Mouse (Mus musculus) embryonic stem cell, embryonic (primary cell): ENCODE results near the gene Limd2.

Experiments
- CTCF ChIA-PET, 4 experiments: fragments of 300-600 bp in 2 of 4; fragments of 350-600 bp in 2 of 4; sonication (Branson Sonifier 250); formaldehyde crosslinking; loops; one replicate each; lab custom pipeline; 2022; ENCODE audit warnings: inconsistent platforms in 2 of 4; lab: Charles Lee
- POLR2A ChIA-PET, 4 experiments: fragments of 300-600 bp in 2 of 4; fragments of 350-600 bp in 2 of 4; sonication (Branson Sonifier 250); formaldehyde crosslinking; loops; one replicate each; lab custom pipeline; 2022; ENCODE audit warnings: antibody characterized with exemption in 4 of 4, inconsistent platforms in 1 of 4; lab: Charles Lee

Limd2 gene

DNA sequence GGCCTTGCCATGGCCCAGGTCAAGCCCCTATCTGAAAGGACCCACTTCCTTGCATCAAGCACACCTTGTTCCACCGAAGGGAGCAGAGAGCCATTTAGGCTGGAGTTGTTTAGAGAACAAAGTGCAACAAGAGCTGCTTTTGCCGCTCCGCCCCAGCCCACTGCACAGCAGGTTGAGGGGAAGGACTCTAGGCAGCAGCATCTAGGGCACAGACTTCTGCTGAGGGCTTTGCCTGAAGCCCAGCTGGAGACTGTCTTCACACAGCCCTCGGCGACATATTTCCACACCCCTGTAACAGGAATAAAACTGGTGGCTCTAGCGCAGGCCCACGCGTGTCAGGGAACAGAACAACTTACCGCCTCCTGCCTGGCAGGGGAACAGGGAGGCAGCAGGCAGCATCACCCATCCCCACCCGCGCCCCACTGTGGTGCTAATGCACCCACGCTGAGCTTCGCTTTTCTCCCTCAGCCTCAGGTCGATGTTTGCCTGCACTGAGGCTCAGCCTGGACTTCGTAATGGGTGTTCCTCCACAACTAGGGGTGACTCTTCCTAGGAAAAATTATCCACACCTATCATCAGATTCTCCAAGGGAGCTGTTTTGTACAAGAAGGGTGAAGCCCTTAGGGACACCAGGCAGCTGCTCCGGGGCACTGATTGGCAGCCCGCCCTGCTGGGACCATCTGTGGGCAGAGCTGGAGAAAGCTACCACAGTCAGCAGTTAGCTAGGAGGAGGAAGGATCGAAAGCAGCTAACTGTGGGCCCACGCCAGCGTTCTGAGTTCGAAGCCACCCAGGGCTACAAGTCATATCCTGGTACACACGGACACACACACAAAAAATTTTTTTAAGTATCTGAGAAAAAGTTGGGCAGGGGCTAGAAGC is at the start of gene Limd2, which contains the start of gene Gm10840:
TSS of gene Limd2 (minus strand) at position 20 of the 881 bp plus-strand sequence.
TSS of gene Gm10840 (plus strand) at position 10 of the 881 bp plus-strand sequence.
- ChIA-PET POLR2A (interaction anchor here in 3 of 4 experiments (0.6 to 2.8 kb wide), 39 partner anchors 8 to 837 kb away, joined by 3 to 31 read pairs (median 3); partner anchors contain the start of genes Ccdc47 (in 2 of the 3), Cep95 (in 1 of the 3), Dcaf7 (in 1 of the 3) and Ddx5 (in 1 of the 3)), CTCF (interaction anchor here (0.5 to 1.3 kb wide), 10 partner anchors 17 to 975 kb away, joined by 3 to 12 read pairs (median 3); no protein-coding TSS in a partner anchor)

DNA sequence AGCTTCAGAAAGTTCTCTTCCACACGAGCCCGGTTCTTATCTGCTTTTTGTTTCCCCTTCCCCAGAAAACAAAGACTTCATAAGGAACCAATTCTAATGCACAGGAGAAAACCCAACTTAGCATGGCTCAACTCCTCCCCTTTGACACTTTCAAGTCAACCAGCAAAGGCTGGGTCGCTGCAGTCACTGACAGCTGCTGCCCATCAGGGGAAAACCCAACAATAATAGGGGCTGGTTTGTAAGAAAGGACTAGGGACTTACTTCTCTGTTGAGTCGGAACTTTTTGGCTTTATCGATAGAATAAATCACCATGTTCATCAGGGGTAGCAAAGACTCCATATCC is 41.4 kb upstream of the Limd2 start, which contains the start of gene Strada:
TSS of gene Strada (minus strand) at position 46 of the 343 bp plus-strand sequence.
- POLR2A ChIA-PET, result interaction anchor here (0.5 to 6.6 kb wide), 21 partner anchors 8 to 300 kb away, joined by 3 to 57 read pairs (median 4); partner anchors contain the start of genes Ddx42 (in 2 of the 4), Ccdc47 (in 1 of the 4), Gm10840 (in 1 of the 4) and Limd2 (in 1 of the 4)
- CTCF ChIA-PET, result interaction anchor here in 1 of 4 experiments (1.2 kb wide), 1 partner anchor 9 kb away, joined by 3 read pairs; no protein-coding TSS in a partner anchor

- ChIA-PET POLR2A (interaction anchor here (0.5 to 6.6 kb wide), 22 partner anchors 8 to 299 kb away, joined by 3 to 57 read pairs (median 4); partner anchors contain the start of genes Ddx42 (in 2 of the 4), Ccdc47 (in 1 of the 4), Gm10840 (in 1 of the 4) and Limd2 (in 1 of the 4)), CTCF (interaction anchor here in 3 of 4 experiments (0.6 to 1.3 kb wide), 4 partner anchors 8 to 290 kb away, joined by 3 to 5 read pairs (median 4); partner anchors contain the start of gene Map3k3 (in 1 of the 3))
Measured at GRCm38 (mm10) chr11:106201337-106202122, 40.9 kb upstream of the Limd2 start.

DNA sequence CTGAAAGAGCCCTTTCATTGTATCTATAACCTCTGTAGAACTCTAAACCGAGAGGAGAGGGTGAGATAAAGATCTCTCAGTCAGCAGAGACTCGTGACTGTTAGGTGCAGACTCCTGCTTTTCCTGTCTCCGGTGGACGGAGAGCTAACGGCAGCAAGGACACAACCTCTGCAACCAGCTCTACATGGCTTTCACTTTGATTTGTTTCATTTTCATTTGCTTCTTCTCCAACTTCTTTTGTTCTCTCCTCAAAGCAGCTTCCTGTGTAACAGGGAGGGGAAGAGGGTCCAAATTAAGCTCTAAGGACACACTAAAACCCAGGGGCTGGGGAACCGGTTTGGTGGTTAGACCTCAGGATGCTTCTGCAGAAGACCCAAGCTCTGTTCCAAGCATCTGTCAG is 40.1 kb upstream of the Limd2 start:
- ChIA-PET POLR2A (interaction anchor here in 2 of 4 experiments (1.0 to 2.9 kb wide), 5 partner anchors 10 to 16 kb away, joined by 3 to 19 read pairs (median 4); partner anchors contain the start of genes Ccdc47 (in 1 of the 2) and Ddx42 (in 1 of the 2)), CTCF (interaction anchor here in 3 of 4 experiments (0.6 to 1.3 kb wide), 3 partner anchors 10 to 290 kb away, joined by 3 to 5 read pairs (median 4); no protein-coding TSS in a partner anchor)

DNA sequence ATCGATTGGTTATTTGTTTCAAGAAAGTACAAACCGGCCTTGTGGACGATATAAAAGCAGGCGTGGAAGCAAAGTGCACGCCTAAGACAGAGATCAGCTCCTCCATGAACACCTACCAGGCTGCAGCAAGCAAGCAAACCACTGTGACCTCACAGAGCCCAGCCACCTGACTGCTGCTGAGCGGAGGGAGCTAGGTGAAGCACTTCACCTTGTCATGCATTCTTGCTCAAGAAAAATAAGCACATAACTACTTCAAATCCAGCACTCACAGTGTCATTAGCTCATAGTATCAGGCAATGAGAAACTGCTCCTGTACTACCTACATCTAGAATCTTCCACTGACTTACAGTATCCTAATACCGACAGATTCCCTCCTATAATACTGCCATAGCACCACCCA is 39.3 kb upstream of the Limd2 start:
- CTCF ChIA-PET, result interaction anchor here in 1 of 4 experiments (0.6 kb wide), 1 partner anchor 10 kb away, joined by 3 read pairs; no protein-coding TSS in a partner anchor
- POLR2A ChIA-PET, result interaction anchor here in 2 of 4 experiments (1.3 to 2.0 kb wide), 2 partner anchors 11 to 16 kb away, joined by 4 to 6 read pairs; partner anchors contain the start of genes Ccdc47 (in 1 of the 2) and Ddx42 (in 1 of the 2)

DNA sequence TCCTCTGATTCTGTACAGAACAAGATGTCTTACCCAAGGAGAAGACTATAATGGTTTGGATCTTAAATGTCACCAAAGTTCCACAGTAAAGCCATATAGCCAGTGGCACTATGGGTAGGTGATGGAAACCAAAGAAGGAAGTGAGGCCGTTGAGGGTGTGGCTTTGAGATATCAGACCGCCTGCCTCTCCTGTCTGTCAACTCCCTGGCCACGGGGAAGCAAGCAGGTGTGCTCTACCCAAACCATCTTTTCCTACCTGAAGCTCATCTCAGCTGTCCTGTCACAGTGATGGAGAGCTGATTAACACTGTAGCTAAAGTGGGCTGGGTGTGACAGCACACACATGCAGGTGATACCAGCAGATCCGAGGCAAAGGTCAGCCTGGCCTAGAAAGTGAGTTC is 37.6 kb upstream of the Limd2 start:
- ChIA-PET CTCF (no interaction called here), POLR2A (interaction anchor here in 2 of 4 experiments (1.0 to 2.0 kb wide), 4 partner anchors 11 to 21 kb away, joined by 3 to 6 read pairs (median 4); partner anchors contain the start of genes Ccdc47 (in 2 of the 2) and Ddx42 (in 1 of the 2))

- POLR2A ChIA-PET, result interaction anchor here in 3 of 4 experiments (0.7 to 4.6 kb wide), 9 partner anchors 9 to 170 kb away, joined by 3 to 144 read pairs (median 26); partner anchors contain the start of genes Ccdc47 (in 3 of the 3), Ddx42 (in 3 of the 3), Ftsj3 (in 1 of the 3) and Gm10840 (in 1 of the 3)
- CTCF ChIA-PET, result no interaction called here
Measured at GRCm38 (mm10) chr11:106195341-106195740, 34.7 kb upstream of the Limd2 start.

GRCm38 (mm10) chr11:106194891-106195290 is 34.2 kb upstream of the Limd2 start:
- ChIA-PET POLR2A (interaction anchor here in 3 of 4 experiments (0.5 to 4.6 kb wide), 15 partner anchors 10 to 525 kb away, joined by 3 to 144 read pairs (median 19); partner anchors contain the start of genes Ccdc47 (in 3 of the 3), Ddx42 (in 3 of the 3), Gm10840 (in 2 of the 3) and Limd2 (in 2 of the 3)), CTCF (interaction anchor here in 2 of 4 experiments (0.7 to 1.7 kb wide), 3 partner anchors 16 to 1057 kb away, joined by 3 to 8 read pairs (median 5); no protein-coding TSS in a partner anchor)

GRCm38 (mm10) chr11:106194155-106194541 is 33.5 kb upstream of the Limd2 start:
- CTCF ChIA-PET, result interaction anchor here (0.6 to 1.7 kb wide), 28 partner anchors 11 to 1988 kb away, joined by 3 to 8 read pairs (median 4); partner anchors contain the start of genes Ccdc47 (in 1 of the 4), Dcaf7 (in 1 of the 4), Scn4a (in 1 of the 4) and Tcam1 (in 1 of the 4)
- POLR2A ChIA-PET, result interaction anchor here (0.5 to 4.6 kb wide), 151 partner anchors 8 to 1891 kb away, joined by 3 to 144 read pairs (median 4); partner anchors contain the start of genes Ccdc47 (in 4 of the 4), Ddx42 (in 4 of the 4), Map3k3 (in 3 of the 4) and Strada (in 3 of the 4)

GRCm38 (mm10) chr11:106193371-106194154 is 32.9 kb upstream of the Limd2 start:
- CTCF ChIA-PET, result interaction anchor here (0.6 to 1.7 kb wide), 28 partner anchors 8 to 1988 kb away, joined by 3 to 8 read pairs (median 4); partner anchors contain the start of genes Ccdc47 (in 1 of the 4), Dcaf7 (in 1 of the 4), Scn4a (in 1 of the 4) and Strada (in 1 of the 4)
- POLR2A ChIA-PET, result interaction anchor here (0.5 to 4.6 kb wide), 158 partner anchors 8 to 1891 kb away, joined by 3 to 144 read pairs (median 4); partner anchors contain the start of genes Ccdc47 (in 4 of the 4), Ddx42 (in 4 of the 4), Gm10840 (in 3 of the 4) and Limd2 (in 3 of the 4)

DNA sequence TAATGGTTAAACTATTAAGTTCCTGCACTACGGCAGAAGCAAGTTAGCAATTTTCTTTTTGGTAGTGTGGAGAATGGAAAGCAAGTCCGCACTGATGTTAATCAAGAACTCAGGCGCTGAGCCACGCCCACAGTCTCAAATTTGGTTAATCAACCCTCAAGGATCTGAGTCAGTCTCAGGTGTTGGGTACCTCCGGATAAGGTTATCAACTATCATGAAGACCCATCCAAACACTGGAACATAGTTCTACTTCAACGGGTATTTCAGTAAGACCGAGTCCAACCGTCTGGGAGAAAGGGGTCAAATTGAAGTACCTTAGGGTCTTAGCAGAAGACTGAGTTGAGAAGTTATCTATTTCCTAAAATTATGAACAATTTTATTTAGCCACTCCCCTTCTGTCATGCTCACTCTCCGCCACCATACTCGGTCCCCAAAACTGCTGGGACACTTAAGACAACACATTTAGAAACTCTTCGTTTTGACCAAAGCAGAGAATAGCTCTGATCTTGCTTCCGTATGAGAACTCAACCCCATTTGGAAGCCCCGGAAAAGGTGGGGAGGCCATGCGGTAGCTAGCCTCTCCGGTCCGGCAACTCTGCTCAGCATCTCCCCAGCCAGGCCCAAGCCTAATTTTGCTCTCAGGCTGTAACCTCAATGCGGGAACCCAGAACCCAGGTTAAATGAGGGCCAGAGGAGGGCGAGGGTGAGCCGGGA is 32.2 kb upstream of the Limd2 start:
- ChIA-PET POLR2A (interaction anchor here (0.6 to 4.6 kb wide), 92 partner anchors 8 to 904 kb away, joined by 3 to 144 read pairs (median 6); partner anchors contain the start of genes Ccdc47 (in 4 of the 4), Ddx42 (in 4 of the 4), Gm10840 (in 3 of the 4) and Limd2 (in 3 of the 4)), CTCF (interaction anchor here in 1 of 4 experiments (0.8 to 1.6 kb wide), 8 partner anchors 9 to 420 kb away, joined by 3 to 8 read pairs (median 4); partner anchors contain the start of genes Strada, Tcam1 and Tex2)

DNA sequence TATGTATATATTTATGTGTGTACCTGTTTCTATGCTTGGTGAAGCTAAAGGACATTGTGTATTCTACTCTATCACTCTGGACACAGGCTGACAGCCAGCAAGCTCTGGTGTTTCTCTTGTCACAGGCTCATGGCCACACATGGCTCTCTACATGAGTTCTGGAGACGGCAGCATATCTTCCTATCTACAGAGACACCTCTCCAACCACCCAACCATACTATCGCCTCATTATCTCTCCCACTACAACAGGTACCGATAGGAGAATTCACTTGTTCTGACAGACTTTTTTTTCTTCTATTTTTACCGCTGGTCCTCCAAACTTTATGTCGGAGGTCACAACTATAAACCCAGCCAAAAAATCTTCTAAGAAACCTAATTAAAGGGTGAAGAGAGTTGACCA is 31.6 kb upstream of the Limd2 start:
- ChIA-PET CTCF (no interaction called here), POLR2A (interaction anchor here in 2 of 4 experiments (1.0 to 4.6 kb wide), 5 partner anchors 23 to 108 kb away, joined by 4 to 67 read pairs (median 11); partner anchors contain the start of genes Ccdc47 (in 2 of the 2), Map3k3 (in 2 of the 2), Ddx42 (in 1 of the 2) and Ftsj3 (in 1 of the 2))

DNA sequence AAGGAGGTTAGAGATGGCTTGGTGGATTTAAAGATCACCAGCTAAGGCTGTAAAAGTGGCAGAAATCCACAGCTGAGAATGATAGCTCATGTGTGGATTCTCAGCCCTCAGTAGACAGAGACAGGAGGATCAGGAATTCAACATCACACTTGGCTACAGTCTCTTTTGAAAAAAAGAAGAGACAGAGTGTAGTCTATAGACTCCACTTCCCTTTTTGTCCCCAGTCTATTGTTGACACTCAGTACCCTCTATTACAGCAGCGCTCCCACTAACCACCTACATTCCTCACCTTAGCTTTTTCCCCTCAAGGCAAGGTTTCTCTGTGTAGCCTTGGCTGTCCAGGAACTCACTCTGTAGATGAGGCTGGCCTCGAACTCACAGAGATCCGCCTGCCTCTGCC is 31.1 kb upstream of the Limd2 start:
- CTCF ChIA-PET, result no interaction called here
- POLR2A ChIA-PET, result interaction anchor here in 2 of 4 experiments (1.0 to 4.6 kb wide), 4 partner anchors 24 to 107 kb away, joined by 4 to 67 read pairs (median 20); partner anchors contain the start of genes Ccdc47 (in 2 of the 2), Ddx42 (in 1 of the 2), Ftsj3 (in 1 of the 2) and Map3k3 (in 1 of the 2)

GRCm38 (mm10) chr11:106187326-106187725 is 26.7 kb upstream of the Limd2 start:
- CTCF ChIA-PET, result interaction anchor here in 1 of 4 experiments (0.7 kb wide), 1 partner anchor 24 kb away, joined by 7 read pairs; no protein-coding TSS in a partner anchor
- POLR2A ChIA-PET, result interaction anchor here in 2 of 4 experiments (0.7 to 1.4 kb wide), 4 partner anchors 10 to 70 kb away, joined by 3 to 6 read pairs (median 4); partner anchors contain the start of gene Ccdc47 (in 1 of the 2)
